Mouse (Mus musculus) Muller cell, postnatal 12 days (primary cell): ENCODE measurements around the gene Zfp654.
A peak's percentile ranks its signal among the peaks of the same experiment; 100 is the strongest.

Experiments
- DNase-seq: peaks from one replicate; pipeline ENCODE4 v3.0.0-alpha.2; 2015; ENCODE audit errors: inconsistent ontology term

Zfp654 gene

DNA sequence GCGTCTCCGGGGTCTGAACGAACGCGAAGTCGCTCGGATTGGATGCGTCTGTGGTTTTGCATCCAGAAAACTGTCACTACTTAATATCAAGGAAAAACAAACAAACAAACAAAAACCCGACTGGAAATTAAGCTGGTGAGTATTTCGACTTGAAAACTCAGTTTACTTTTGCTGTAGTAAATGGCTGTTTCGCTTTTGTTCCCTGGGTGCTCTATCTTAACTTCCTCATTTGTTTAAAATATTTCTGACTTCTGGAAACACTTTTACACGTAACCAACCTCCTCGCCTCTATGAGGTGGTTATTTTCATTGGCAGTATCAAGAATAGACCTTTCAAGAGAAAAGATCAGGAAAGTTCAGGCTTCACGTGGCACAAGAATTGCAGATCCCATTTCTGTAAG is 1.4 kb upstream of the Zfp654 start:
- DNase-seq = peak; percentile 7

DNA sequence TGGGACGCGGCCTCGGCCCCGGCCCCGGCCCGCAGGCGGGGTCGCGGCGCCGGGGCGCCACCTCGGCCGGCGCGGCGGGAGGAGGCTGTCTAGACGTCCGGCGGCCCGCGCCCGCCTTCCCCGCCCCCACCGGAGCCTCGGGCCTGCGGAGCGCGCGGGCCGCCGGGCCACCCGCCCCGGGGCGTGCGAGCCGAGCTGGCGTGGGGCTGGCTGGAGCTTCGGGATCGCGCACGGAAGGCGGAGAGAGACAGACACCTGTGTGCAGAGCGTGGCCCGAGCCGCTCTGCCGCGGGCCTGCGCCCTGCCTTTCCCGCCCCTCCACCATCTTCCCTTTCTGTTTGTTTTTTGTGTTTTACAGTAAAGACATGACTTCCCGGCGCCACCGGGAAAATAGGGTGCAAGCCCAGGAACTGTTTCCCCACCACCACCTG is 1.0 kb upstream of the Zfp654 start:
- peak; percentile 42 for DNase-seq

DNA sequence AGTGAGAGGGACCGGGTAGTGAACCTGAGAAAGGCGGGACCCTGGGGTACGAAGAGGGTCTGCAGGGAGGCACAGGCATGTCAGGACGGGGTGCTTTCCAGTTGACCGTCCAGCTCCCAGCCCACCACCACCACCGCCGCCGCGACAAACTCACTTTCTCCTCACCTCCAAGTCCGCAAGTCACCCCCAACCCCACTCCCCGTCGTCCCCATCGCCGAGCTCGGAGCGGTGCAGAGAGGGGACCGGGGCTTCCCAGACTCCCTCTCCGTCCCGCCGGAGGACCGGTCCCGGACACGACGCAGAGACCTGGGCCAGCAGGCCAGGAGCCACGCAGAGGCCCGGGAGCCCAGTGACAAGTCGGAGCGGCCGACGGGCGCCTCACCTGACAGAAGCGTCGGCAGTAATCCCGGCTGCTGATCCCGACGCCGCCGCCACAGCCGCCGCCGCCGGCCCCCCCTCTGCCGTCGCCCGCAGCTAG is 328 bp downstream of the Zfp654 start:
- DNase-seq = no peak

DNA sequence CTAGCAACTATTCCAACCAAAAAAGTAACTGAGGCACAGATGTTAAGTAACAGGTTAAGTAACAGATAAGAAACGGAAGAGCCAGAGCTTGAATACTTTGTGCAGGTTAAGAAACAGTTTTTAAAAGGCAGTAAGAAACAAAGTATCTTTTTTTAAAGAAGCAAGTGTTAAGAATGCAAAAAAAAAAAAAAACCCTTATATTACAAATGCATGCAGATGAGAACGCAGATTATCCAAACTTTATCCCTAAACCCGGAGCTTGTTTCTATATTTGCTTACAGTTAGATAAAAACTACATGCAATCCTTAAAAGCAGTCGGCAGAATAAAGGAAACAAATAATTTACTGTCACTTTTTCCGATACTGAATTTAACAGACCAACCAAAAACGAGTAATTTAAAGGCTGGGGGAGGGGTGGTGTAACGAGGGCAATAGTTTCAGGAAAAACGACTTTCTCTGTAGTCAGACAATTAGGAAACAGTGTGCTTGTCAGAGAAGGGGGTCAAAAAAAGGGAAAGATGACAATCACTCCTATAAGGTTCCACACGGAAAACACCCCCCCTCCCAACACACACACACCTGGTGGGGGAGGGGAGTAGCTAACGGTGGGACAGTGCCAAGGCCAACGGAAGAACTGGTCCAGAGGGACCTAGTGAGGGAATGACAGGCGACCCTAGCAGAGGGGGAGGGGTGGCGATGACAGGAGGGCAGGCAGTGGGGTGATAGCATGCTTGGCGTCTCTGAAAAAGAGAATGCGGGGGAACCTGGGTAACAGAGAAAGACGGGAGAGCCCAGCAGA is 966 bp downstream of the Zfp654 start:
- peak; percentile 26 for DNase-seq

DNA sequence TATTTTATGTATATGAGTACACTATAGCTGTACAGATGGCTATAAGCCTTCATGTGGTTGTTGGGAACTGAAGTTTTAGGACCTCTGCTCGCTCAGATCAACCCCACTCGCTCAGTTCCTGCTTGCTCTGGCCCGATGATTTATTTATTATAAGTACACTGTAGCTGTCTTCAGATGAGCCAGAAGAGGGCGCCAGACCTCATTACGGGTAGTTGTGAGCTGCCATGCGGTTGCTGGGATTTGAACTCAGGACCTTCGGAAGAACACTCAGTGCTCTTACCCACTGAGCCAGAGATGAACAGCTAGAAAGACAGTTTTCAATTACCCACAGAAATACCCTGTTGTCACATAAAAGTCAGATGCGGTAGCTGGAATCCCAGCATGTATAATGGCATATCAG is 5.5 kb downstream of the Zfp654 start:
- DNase-seq = no peak

DNA sequence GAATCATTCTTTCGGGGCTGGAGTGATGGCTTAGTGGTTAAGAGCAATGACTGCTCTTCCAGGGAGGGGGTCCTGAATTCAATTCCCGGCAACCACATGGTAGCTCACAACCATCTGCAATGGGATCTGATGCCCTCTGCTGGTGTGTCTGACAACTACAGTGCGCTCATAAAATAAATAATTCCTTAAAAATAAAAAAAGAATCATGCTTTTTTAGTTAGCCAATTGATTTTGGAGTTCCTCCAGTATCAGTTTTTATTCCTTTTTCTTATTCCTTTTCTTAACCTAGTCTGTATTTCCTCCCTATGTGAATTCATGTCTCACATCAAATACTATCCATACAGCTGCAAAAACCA is 9.1 kb downstream of the Zfp654 start:
- DNase-seq = no peak

DNA sequence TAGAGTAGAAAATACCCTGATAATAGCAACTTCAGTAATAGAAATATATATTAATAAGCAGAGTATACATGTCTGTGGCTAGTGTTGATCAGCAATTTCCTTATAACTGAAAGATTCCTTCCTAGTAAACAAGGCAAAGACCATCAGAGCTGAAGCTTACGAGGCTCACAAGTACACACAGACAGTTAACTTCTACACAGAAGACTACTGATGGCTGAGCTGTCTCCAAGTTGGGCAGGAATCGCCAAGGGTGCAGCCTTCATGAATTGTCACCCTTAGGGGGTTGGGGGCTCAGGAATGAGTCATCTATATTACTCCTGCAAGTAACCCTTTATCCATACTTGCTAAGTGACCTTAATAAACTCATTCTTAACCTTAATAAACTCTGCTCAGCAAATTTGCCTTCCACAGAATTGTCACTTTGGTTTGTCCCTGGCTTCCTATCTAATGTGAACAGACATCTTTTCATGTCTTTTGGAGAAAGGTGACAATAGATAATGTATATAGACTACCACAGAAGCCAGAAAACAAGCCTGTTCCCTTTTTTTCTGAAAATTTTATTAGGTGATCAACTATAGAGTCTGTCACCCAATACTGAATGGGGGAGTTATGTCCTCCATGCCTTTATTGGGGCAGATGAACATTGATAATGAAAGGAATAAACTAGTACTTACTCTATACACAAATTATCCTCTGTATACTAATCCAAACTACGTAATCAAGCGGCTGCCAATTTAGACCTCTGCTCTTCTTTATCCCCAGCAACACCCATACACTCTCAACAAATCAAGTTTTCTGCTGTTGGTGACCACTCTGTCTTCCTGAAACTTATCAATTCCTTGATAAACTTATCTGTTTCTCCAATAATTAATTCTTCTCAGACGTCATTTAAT is 9.7 kb downstream of the Zfp654 start:
- DNase-seq = no peak

DNA sequence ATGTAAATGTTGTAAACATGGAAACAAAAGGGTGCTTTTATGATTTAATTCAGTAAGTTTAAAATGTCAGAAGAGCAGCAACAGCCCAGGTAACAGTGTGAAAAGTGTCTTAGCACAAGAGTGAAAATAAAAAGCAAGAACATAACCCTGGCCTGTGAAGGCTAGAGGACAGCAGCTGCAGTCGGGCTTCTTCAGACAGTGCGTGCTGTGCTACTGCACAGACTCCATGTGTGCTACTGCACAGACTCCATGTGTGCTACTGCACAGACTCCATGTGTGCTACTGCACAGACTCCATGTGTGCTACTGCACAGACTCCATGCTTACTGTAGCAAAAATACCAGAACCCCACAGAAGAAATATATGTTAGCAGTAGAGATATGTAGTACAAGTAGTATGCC is 14.7 kb downstream of the Zfp654 start:
- no peak for DNase-seq

DNA sequence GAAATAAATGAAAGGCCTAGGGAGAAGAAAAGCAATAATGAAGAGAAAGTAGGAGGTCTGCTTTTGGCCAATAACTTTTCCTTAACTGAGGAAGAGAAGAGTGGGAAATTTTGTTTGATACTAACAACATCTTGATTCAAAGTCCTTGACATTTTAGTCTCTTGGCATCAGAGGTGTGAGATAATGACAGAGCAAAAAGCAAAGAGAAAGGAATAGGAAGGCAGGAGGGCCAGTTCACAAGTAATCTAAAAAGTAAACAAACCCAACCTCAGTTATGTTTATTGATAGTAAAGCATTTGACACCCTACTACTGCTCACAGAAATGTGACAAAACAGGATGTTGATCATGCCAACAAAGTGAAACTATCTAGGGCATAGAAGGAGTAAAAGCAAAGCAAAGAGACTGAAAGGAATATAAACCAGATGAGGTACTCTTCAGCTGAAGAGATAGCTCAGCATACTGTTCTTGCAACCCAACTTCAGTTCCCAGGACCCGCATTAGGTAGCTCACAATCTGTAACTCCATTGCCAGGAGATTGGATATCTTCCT is 15.4 kb downstream of the Zfp654 start:
- DNase-seq = no peak

DNA sequence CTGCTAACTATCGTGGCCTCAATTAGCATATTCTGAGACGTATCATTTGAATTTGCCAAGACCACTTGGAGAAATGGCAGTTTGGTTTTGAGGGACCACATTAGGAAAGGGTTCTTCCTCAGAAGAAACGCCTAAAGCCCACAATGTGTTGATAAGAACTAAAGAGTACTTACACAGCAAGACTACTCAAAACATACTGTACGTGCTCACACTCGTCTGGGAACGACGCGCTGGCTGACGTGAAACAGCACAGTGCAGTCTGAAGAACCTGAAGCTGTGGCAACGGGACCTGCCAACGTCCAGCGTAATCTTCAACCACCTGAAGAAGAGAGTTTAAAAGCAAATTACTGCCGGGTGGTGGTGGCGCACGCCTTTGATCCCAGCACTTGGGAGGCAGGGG is 21.2 kb downstream of the Zfp654 start:
- no peak for DNase-seq

DNA sequence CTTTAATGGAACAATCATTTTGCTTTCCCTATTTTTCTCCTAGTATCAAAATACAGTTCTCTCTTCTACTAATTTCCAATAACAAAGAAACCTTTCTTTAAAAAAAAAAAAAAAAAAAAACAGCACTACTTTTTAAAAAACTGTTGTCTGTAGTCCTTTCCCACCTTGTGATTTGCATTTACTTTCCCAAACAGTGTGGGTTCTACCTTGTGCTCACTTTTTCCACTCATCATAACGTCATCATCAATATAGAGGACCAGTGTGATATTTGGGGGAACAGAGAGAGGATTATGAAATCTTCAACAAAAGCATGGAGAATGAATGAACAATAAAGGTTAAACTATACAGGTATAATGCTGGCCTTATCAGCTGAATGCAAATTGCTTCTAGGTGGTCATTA is 27.0 kb downstream of the Zfp654 start:
- DNase-seq = no peak

DNA sequence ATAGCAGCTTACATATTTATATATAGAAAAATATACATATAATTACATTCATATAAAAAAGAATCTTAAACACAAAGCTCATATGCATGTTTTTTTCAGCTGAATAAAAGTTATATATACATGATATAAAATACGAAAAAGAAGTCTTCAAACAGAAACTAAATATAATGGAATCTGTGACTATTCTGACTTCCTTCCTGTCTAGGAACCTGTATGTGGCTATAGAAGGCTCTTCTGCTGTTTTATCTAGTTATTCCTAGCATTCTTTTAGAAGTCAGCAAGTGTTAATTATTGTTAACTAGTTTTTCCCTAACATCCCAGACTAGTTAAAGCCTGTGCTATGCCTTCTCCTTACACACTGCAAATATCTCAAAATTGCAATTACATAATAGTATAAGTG is 27.6 kb downstream of the Zfp654 start:
- DNase-seq = no peak

DNA sequence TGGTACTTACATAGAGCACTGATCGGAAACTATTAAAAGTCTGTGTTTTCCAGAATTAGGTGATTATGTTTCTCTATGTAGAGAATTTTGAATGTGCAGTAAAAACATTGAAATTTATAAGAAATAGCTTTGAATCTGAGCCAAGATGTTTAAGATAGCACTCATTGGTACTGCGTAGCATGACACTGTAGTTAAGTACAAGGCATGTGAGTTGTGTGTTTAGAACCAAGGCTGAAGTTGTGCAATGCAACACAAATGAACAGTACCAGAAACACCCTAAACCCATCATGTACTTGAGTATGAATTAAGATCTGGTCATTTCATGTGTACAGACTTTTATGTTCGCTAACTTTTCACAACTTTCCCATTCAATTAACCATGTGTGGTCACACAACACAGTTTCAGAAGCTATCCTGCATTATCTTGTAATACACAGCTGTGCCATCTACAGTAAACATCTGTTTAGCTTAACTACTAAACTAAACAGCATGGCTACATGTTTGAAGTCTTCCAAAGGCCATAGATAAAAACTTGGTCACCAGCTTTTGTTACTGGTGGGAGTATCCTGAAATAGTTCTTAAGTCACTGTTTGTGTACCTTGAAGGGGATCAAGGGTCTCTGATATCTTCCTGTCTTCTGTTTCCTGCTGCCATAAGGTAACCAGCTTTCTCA is 34.2 kb downstream of the Zfp654 start:
- DNase-seq = no peak

DNA sequence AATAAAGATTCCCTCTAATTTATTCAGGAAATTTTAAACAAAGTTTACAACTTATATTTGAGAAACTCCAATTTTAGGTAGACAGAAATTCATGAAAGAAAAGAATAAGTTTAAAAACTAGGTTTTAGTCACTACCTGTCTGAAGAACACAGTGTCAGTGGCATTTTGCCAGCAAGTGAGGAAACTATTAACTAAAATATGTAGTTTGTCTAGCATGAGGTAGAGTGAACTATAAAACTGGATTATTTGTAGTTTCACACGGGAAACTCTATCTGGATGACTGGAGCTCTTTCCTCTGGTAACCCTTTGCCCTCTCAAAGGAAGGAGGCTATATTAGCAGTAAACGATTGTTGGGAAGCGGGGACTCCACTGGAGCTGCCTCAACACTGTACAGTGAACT is 48.4 kb downstream of the Zfp654 start:
- DNase-seq = no peak

DNA sequence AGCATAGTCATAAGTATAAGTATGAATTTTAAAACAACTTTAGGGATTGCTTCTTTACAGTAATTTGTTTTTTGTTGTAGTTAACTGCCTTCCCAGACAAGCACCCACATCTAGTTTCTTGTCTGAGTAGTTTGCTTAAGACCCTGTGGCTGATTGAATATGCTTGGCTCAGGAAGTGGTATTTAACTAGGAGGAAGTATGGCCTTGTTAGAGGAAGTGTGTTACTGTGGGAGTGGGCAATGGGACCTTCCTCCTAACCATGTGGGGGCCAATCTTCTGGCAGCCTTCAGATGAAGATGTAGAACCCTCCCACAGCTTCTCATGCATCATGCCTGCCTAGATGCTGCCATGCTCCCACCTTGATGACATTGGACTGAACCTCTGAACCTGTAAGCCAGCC is 49.8 kb downstream of the Zfp654 start:
- no peak for DNase-seq

DNA sequence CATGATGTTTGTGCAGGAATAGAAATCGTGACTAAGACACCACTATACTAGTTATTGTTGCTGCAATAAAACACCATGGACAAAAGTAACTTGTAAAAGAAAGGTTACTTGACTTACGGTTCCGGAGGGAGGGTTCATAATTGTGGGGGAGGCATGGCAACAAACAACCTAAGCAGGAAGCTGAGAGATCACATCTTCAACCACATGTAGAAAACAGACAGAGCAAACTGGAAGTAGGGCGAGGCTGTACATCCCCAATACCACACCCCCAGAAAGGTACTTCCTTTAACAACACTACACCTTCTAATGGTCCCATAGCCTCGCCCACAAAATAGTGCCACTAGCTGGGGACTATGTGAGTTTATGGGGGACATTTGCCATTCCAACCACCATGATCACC is 51.1 kb downstream of the Zfp654 start:
- no peak for DNase-seq

DNA sequence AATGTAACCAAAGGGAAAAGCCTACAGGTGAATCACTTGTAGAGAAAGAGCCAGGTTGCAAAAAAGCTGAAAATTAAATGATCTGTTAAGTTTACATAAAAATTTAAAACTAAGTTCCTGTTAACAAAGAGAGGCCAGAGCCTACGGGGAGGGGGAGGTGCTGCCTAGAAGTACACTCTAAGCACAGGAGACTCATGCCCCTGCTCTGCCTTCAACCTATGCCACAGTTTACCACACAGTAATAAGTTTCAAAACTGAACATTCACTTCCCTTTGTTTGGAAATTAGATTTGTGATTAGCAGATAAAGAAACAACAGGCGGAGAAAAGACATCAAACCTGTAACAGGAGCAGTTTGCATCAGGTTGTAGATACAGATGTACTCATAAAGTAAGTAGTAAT is 56.6 kb downstream of the Zfp654 start:
- no peak for DNase-seq

DNA sequence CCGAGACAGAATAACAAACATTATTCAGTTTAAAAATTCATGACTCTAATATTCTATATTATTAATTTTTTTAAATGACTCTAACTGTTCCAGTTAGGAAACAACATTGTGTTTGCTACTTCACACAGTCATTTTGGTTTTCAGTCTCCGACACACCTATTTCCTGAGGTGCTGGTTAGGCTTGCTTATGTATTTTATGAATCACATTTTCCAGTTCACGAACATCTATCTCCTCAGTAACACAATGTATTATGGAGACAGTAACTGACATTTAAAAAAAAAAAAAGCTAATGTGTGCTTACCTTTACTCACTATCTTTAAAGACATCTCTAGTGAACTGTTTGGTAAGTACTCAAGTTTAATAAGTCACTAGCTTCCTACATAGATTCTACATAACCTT is 61.7 kb downstream of the Zfp654 start:
- no peak for DNase-seq

DNA sequence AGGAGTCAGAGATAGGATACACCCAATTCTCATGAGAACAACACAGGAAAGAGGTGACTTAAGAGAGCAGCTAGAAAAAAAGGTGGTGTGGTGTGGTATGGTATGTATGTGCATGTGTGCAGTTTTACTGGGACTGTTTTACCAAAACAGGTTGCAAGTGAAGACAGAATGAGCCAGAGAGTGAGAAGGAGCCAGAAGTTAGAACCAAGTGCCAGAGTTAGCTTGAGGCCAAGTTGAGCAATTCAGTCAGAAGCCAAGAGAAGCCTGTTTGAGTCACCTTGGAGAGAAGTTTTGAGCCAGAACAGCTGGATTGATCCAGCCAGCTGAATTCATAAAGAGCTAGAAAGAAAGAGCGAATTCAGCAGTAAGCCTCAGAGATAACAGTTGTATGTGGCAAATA is 75.9 kb downstream of the Zfp654 start:
- no peak for DNase-seq

DNA sequence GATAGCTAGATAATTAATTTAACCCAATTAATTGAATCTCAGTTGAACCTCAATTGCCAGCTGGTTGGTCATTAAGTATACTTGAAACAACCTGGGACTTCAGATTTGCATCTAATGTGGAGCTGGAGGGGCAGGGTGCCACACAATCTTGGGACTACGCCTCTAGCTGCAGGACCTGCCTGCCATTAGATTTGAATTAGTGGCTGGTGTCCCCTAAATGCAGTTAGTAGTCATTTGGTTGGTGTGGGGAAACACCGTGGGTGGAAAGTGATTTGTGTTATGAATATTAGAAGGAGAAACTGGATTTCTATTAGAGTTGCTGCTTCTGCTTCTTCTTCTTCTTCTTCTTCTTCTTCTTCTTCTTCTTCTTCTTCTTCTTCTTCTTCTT is 80.0 kb downstream of the Zfp654 start:
- no peak for DNase-seq

DNA sequence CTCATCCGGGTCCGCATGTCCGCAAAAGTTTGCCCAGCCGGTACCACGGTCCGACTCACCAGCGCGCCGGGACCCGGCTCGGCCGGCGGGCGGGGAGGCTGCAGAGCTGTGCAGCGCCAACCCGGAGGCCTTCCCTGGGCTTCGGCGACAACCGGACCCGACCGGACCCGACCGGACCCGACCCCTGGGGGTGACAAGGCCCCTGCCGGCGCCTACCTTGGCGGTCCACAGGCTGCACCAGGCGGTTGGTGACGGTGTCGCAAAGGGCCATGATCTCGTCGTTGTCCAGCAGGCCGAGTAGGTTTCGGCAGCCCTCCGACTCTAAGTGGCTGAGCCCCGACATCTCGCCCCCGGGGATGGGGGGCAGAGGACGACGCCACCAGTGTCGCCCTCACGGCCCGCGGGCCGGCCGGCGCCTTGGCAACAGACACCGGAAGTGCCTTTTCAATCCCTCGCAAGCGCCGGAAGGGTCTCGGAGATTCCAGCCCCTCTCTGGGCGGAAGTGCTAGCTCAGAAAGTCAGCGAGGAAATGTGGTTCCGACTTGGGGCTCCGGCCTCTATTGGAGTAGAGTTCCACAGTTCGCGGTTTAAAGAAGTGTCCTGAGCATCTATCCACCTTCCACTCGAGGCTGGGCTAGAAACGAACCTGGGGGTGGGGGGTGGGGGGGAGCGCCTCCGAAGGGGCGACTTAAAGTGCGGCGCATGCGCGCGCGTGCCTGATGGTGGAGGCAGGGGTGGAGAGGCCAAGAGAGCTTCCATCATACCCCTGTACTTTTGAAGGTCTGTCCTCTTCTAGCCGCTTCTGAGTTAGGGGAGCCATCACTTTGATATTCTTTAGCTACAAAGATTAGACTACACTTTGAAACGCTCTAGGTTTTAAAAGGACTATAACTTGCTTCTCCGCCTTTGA is 80.7 kb downstream of the Zfp654 start, which contains the start of gene 4930453N24Rik:
Gene 4930453N24Rik (minus strand): TSS at position 641 of the 910 bp plus-strand sequence.
- peak; percentile 93 for DNase-seq
